Mouse (Mus musculus) intestine, embryonic 14.5 days (tissue): ENCODE results near the gene Atp2a2. TPM values are rescaled to one million over a fixed set of nuclear protein-coding genes. Genes with fewer than 3 reads are reported as not detected.
A peak's percentile ranks its signal among the peaks of the same experiment; 100 is the strongest.

Source experiments
- ATAC-seq: fragments of 200-750 bp; cut with Nextera tagmentation; replicated peaks from 2 replicates; pipeline ENCODE4 v1.8.0; 2017; ENCODE audit warnings: low read depth, moderate number of reproducible peaks, moderate TSS enrichment, moderate library complexity; ENCODE audit not compliant: low FRiP score, low TSS enrichment
- DNase-seq: peaks from one replicate; pipeline ENCODE4 v3.0.0-alpha.2; 2018; ENCODE audit warnings: low spot score
- H3K27ac ChIP-seq: fragments of 300-500 bp; sonication (generic); 2 replicates; pipeline ENCODE4 v1.5.1; 2014; ENCODE audit warnings: low read depth, mild to moderate bottlenecking, control low read depth
- H3K27me3 ChIP-seq: fragments of 300-500 bp; sonication (generic); replicated peaks from 2 replicates; pipeline ENCODE4 v1.6.1; 2014; ENCODE audit warnings: low read length, control low read depth; ENCODE audit not compliant: control insufficient read depth, insufficient read depth
- H3K36me3 ChIP-seq: fragments of 300-500 bp; sonication (generic); 2 replicates; pipeline ENCODE4 v1.6.1; 2014; ENCODE audit warnings: low read length, control low read depth; ENCODE audit not compliant: control insufficient read depth, insufficient read depth
- H3K4me1 ChIP-seq: fragments of 300-500 bp; sonication (generic); replicated peaks from 2 replicates; pipeline ENCODE4 v1.6.1; 2014; ENCODE audit warnings: low read length, control low read depth, mixed read lengths; ENCODE audit not compliant: control insufficient read depth, insufficient read depth
- H3K4me2 ChIP-seq: fragments of 300-500 bp; sonication (generic); 2 replicates; pipeline ENCODE4 v1.6.1; 2014; ENCODE audit warnings: low read length
- H3K4me3 ChIP-seq: fragments of 300-500 bp; sonication (generic); 2 replicates; pipeline ENCODE4 v1.5.1; 2014; ENCODE audit warnings: low read depth, low read length, control low read depth, mixed read lengths
- H3K9ac ChIP-seq: fragments of 300-500 bp; sonication (generic); 2 replicates; pipeline ENCODE4 v1.6.1; 2014; ENCODE audit warnings: mild to moderate bottlenecking, low read length
- H3K9me3 ChIP-seq: fragments of 300-500 bp; sonication (generic); 2 replicates; pipeline ENCODE4 v1.6.1; 2016; ENCODE audit warnings: low read length, control low read depth; ENCODE audit not compliant: control insufficient read depth
- WGBS: fragments of 180-500 bp; shearing (Covaris S2); extraction: QIAGEN DNeasy Blood & Tissue Kit; methylation state at CpG from one replicate; pipeline ENCODE4 v1.1.7; 2014; 5-methylcytosine and 5-hydroxymethylcytosine counted together
- polyA plus RNA-seq: library from polyadenylated mRNA; unstranded; fragments of >200 nt; fragmentation: Nextera tagmentation; extraction: Ambion mirVana; gene quantifications from 2 replicates; pipeline ENCODE4 v1.2.1, GENCODE M21; 2014

Atp2a2 gene
- polyA plus RNA-seq, 1 experiment from 2014 or later: 43.4 TPM

DNA sequence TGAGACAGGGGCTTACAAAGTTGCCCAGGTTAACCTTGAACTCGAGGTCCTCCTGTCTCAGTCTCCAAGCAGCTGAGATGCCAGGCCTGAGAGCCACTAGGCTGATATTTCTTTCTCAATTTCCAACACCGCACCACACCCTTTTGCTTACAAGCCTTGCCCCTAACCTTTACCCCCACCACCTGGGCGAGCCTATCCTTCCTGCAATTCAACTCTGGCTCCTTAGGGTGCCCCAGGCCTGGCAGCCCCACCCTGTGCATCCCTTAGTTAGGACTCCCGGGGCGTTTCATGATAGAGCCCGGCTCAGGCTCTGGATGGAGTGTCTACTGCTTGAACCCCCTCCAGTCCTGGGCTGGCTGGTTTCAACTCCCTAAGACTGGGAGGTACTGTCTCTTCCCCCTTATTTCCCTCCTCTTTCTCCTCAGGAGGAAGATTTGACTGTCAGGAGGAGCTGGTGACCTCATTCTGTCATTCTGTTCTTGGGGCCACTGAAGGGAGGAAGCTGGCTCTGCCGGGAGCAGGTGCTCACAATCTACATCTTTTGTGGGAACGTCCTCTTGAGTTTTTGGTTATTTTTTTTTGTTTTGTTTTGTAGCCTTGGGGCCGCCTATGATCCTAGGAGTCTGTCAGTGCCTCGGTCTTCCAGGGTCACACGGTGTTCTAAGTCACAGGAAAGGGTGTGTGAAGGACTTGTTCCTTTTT is 14.2 kb upstream of the Atp2a2 start:
- 67% methylated on average over 11 of the region's 11 CpGs for WGBS
- ATAC-seq (0 out of 2 replicates have a peak, but pooled peaks have one; percentile 38), DNase-seq (no peak)
- Histone ChIP-seq H3K4me1 (peaks cover 34% of the 10 kb centered on the region), H3K4me2 (no peak overlapping the region), H3K9me3 (no peaks in the 10 kb centered on the region), H3K36me3 (no peaks in the 10 kb centered on the region), H3K9ac (no peak overlapping the region), H3K27ac (no peak overlapping the region), H3K27me3 (no peaks in the 10 kb centered on the region), H3K4me3 (no peak overlapping the region)

DNA sequence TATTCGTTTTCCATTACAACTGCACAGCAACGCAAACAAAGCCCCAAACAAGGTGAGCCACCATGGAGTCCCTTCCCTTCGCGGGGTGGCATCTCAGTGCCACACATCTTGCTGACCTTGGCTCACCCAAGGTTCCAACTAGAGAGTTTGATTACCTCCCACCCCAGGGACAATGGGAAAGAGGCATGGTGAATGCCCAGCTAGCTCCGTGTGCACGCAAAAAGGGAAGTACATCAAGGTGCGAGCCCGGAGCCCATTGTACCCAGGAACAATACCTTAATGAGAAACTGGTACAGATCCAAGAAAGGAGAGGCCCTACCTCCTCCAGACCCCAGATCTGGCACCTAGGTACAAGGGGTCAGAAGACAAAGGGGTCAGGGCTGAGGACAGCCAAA is 12.1 kb upstream of the Atp2a2 start:
- 38% methylated on average over 8 of the region's 8 CpGs for WGBS
- ATAC-seq: no peak
- H3K4me2 ChIP-seq: peak overlapping the region; percentile 29; the same call in 1 of the 2 replicates

DNA sequence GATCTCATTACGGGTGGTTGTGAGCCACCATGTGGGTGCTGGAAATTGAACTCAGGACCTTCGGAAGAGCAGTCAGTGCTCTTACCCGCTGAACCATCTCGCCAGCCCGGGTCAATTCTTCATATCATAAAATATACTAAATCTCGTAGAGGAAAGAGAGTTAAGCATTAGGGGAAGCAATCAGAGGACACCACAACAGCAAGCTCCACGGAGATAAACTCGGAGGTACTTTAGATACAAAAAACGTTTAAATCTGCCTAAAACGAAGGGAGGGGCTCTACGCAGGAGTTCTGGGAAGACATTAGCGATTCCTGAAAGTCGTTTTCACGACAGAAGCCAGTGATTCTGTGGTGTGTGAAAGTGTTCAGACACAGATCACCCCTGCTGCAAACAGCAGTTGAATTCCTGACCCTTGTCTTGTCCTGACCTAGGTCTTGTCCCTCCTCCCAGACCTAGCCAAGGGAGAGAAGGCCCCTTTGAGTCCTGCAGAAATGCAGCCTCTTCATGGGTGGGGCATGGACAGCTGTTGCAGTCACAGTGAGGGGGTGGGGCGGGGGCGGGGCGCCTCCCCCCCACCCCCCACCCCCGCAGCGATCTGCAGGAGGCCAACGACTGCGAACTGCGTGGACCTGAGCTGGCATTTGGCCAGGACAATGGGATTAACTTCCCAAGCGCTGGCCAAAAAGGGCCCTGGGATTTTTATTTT is 11.5 kb upstream of the Atp2a2 start:
- Histone ChIP-seq H3K9ac (no peak overlapping the region), H3K4me2 (peak overlapping the region; percentile 29; the same call in 1 of the 2 replicates)
- 43% methylated on average over 22 of the region's 23 CpGs for WGBS

More for the DNA sequence above, 12.1 kb upstream of the Atp2a2 start:
- no peak overlapping the region for H3K27ac ChIP-seq
- peaks cover 36% of the 10 kb centered on the region for H3K4me1 ChIP-seq
- no peak for DNase-seq
- no peak overlapping the region for H3K9ac ChIP-seq
- H3K9me3 ChIP-seq: no peaks in the 10 kb centered on the region
- H3K36me3 ChIP-seq: no peaks in the 10 kb centered on the region
- no peaks in the 10 kb centered on the region for H3K27me3 ChIP-seq
- H3K4me3 ChIP-seq: no peak overlapping the region

DNA sequence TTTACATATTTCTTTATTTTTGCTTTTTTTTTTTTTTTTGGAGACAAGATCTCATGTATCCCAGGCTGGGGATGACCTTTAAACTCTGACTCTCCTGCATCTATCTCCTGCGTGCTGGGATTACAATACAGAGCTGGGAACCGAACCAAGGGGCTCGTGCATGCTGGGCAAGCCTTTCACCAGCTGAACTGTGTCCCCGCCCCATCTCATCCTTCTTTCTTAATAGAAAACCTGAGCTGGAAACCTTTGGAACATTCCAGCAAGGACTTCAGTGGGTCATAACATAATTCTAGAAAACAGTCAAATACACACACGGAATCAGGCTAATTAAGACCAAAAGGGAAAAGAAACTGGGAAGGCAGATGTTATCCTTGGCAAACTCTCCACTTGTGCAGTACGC is 10.0 kb upstream of the Atp2a2 start:
- Histone ChIP-seq H3K9me3 (no peaks in the 10 kb centered on the region), H3K9ac (no peak overlapping the region), H3K36me3 (no peaks in the 10 kb centered on the region), H3K27me3 (no peaks in the 10 kb centered on the region), H3K4me1 (peaks cover 27% of the 10 kb centered on the region), H3K4me2 (no peak overlapping the region), H3K4me3 (no peak overlapping the region), H3K27ac (no peak overlapping the region)
- no peak for ATAC-seq
- WGBS: 73% methylated on average over 6 of the region's 6 CpGs
- no peak for DNase-seq

More for the DNA sequence above, 11.5 kb upstream of the Atp2a2 start:
- Histone ChIP-seq H3K27ac (no peak overlapping the region), H3K9me3 (no peaks in the 10 kb centered on the region), H3K4me3 (no peak overlapping the region), H3K4me1 (peaks cover 32% of the 10 kb centered on the region), H3K27me3 (no peaks in the 10 kb centered on the region), H3K36me3 (no peaks in the 10 kb centered on the region)
- ATAC-seq (no peak), DNase-seq (no peak)

DNA sequence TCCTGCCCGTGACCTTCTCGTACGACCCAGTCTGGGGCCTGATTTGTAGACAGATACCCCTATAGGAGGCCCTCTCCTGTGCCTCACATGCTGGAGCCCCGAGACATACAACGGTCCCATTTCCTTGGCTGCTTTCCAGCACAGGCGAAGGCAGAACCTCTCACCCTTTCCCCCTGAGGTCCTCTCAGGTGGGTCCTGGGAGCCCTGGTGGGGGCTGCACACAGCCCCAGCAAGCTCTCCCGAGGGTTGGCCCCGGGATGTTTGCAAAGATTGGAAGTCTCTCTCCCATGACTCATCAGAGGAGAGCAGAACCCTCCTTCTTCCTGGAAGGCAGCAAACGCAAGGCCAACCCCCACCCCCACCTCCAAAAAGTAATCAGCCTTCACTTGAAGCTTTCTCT is 9.4 kb upstream of the Atp2a2 start:
- Histone ChIP-seq H3K9ac (peak overlapping the region; percentile 10; the same call in 1 of the 2 replicates), H3K9me3 (peaks cover 2% of the 10 kb centered on the region; the same call in 1 of the 2 replicates), H3K27ac (peak overlapping the region; percentile 78), H3K27me3 (no peaks in the 10 kb centered on the region), H3K4me2 (peak overlapping the region; percentile 28), H3K36me3 (no peaks in the 10 kb centered on the region), H3K4me1 (peaks cover 27% of the 10 kb centered on the region), H3K4me3 (no peak overlapping the region)
- DNase-seq: no peak
- WGBS: 15% methylated on average over 9 of the region's 9 CpGs
- peak; percentile 20; the same call in 1 of the 2 replicates for ATAC-seq

DNA sequence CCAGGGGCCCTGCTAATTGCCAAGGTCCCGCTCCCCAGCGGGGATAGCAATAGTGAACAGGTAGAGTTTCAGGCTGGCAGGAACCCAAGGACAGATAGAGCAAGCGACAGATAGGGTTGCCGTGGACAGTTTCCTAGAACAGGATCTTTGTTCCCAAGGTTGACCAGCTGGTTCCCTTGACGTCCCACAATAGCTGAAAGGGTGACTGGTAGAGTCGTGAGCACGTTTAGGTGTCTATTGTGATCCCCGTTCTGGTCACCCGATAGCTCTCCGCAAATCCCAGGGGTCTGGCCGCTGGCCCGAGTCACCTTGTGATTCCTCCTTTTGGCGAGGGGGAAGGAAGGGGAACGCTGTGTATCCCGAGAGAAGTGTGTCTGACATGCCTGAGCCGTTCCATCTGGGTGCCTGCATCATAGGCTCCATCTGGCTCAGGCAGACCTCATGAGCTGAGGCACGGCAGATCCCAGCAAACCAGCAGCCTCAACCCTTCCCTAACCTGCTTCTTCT is 8.7 kb upstream of the Atp2a2 start:
- WGBS: 43% methylated on average over 17 of the region's 17 CpGs
- no peak overlapping the region for H3K4me3 ChIP-seq
- H3K36me3 ChIP-seq: no peaks in the 10 kb centered on the region
- ATAC-seq (peak; percentile 64), DNase-seq (peak; percentile 77)
- peaks cover 27% of the 10 kb centered on the region for H3K4me1 ChIP-seq
- no peaks in the 10 kb centered on the region for H3K27me3 ChIP-seq
- H3K27ac ChIP-seq: peak overlapping the region; percentile 78
- 0 out of 2 replicates have a peak overlapping the region, but pooled peaks have one; percentile 10 for H3K9ac ChIP-seq
- H3K4me2 ChIP-seq: peak overlapping the region; percentile 28; the same call in 1 of the 2 replicates
- peaks cover 3% of the 10 kb centered on the region; the same call in 1 of the 2 replicates for H3K9me3 ChIP-seq

DNA sequence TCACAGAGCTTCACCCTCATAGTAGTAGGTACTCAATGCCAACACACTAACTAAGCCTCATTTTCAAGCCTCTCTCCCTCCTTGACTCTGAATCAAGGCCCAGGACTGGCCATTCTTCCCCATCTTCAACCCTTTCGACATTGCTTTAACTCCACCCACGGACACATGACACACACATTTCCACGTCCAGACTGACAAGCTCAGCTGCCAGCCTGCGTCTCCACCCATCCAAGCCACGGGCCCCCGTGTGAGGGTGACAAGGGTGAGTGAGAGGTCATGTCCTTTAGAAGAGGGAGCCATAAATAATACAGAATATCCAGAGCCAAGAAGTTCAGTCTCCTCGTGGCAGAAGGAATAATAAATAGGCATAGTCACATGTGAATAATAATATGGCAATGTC is 7.6 kb upstream of the Atp2a2 start:
- no peaks in the 10 kb centered on the region for H3K36me3 ChIP-seq
- ATAC-seq (no peak), DNase-seq (no peak)
- H3K4me1 ChIP-seq: peaks cover 27% of the 10 kb centered on the region
- H3K9me3 ChIP-seq: peaks cover 3% of the 10 kb centered on the region; the same call in 1 of the 2 replicates
- no peak overlapping the region for H3K4me3 ChIP-seq
- no peak overlapping the region for H3K9ac ChIP-seq
- H3K4me2 ChIP-seq: no peak overlapping the region
- WGBS: 45% methylated on average over 7 of the region's 7 CpGs
- H3K27ac ChIP-seq: no peak overlapping the region
- no peaks in the 10 kb centered on the region for H3K27me3 ChIP-seq

DNA sequence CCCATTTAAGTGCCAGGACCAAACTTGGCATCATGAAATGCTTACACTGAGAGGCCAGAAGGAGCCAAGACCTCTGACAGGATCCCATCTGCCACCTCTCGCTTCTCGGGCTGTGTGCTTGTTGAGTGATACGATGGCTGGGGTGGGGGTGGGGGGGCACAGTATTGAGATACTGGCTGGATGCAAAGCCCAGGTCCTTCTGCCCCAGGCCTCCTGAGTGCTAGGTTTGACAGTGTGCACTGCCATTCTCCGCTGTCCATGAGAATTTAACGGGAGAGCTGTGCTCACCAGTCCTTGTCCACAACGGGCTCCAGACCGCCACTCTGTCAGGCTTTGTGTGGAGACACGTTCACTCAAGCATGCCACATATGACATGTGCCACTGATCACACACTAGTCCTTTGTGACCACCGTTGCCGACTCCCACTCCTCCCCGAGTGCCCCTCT is 6.9 kb upstream of the Atp2a2 start:
- Histone ChIP-seq H3K4me3 (no peak overlapping the region), H3K9ac (no peak overlapping the region), H3K36me3 (no peaks in the 10 kb centered on the region), H3K4me2 (no peak overlapping the region), H3K27me3 (no peaks in the 10 kb centered on the region), H3K27ac (no peak overlapping the region), H3K9me3 (peaks cover 3% of the 10 kb centered on the region; the same call in 1 of the 2 replicates), H3K4me1 (peaks cover 24% of the 10 kb centered on the region)
- ATAC-seq: no peak
- DNase-seq: no peak
- 90% methylated on average over 11 of the region's 11 CpGs for WGBS
